Mouse (Mus musculus): Measurements from ENCODE around the gene Itpkc.

Itpkc gene

GRCm38 (mm10) chr7:27237527-27237926, 9.1 kb upstream of the Itpkc start:
- DNase-seq (ENCODE audit: low read depth, low spot score): peak; percentile 39

GRCm38 (mm10) chr7:27235726-27236125, 7.3 kb upstream of the Itpkc start:
- no peak for DNase-seq (ENCODE audit: low read depth, low spot score)

GRCm38 (mm10) chr7:27233300-27233699, 4.8 kb upstream of the Itpkc start:
- no peak for DNase-seq (ENCODE audit: low read depth, low spot score)

- DNase-seq (ENCODE audit: low read depth, low spot score): peak; percentile 99
Observed at GRCm38 (mm10) chr7:27232781-27233281, 4.4 kb upstream of the Itpkc start, which contains the start of gene Coq8b. TSS of gene Coq8b (plus strand) at chr7:27233023.

- no peak for DNase-seq (ENCODE audit: low read depth, low spot score)
Observed at GRCm38 (mm10) chr7:27231693-27232331, 3.4 kb upstream of the Itpkc start.

GRCm38 (mm10) chr7:27230781-27231180, 2.3 kb upstream of the Itpkc start:
- peak; percentile 79 for DNase-seq (ENCODE audit: low read depth, low spot score)

- DNase-seq (ENCODE audit: low read depth, low spot score): no peak
Observed at GRCm38 (mm10) chr7:27228865-27229264, 404 bp upstream of the Itpkc start.

- no peak for DNase-seq (ENCODE audit: low read depth, low spot score)
Observed at GRCm38 (mm10) chr7:27227676-27228075, 785 bp downstream of the Itpkc start.

GRCm38 (mm10) chr7:27227276-27227675, 1.2 kb downstream of the Itpkc start:
- DNase-seq (ENCODE audit: low read depth, low spot score): no peak

- DNase-seq (ENCODE audit: low read depth, low spot score): no peak
Observed at GRCm38 (mm10) chr7:27224877-27225575, 3.4 kb downstream of the Itpkc start.

GRCm38 (mm10) chr7:27222538-27222937, 5.9 kb downstream of the Itpkc start:
- peak; percentile 81 for DNase-seq (ENCODE audit: low read depth, low spot score)

- DNase-seq (ENCODE audit: low read depth, low spot score): peak; percentile 32
Observed at GRCm38 (mm10) chr7:27221939-27222338, 6.5 kb downstream of the Itpkc start.

- DNase-seq (ENCODE audit: low read depth, low spot score): no peak
Observed at GRCm38 (mm10) chr7:27219937-27220336, 8.5 kb downstream of the Itpkc start.

GRCm38 (mm10) chr7:27218586-27218985, 9.9 kb downstream of the Itpkc start:
- DNase-seq (ENCODE audit: low read depth, low spot score): no peak

GRCm38 (mm10) chr7:27212626-27213025, 15.8 kb downstream of the Itpkc start:
- DNase-seq (ENCODE audit: low read depth, low spot score): no peak

- DNase-seq (ENCODE audit: low read depth, low spot score): no peak
Observed at GRCm38 (mm10) chr7:27203730-27204449, 24.6 kb downstream of the Itpkc start.

- DNase-seq (ENCODE audit: low read depth, low spot score): peak; percentile 92
Observed at GRCm38 (mm10) chr7:27198779-27199178, 29.7 kb downstream of the Itpkc start.

GRCm38 (mm10) chr7:27198355-27198754, 30.1 kb downstream of the Itpkc start:
- DNase-seq (ENCODE audit: low read depth, low spot score): no peak

GRCm38 (mm10) chr7:27197634-27198033, 30.8 kb downstream of the Itpkc start:
- no peak for DNase-seq (ENCODE audit: low read depth, low spot score)

GRCm38 (mm10) chr7:27197136-27197535, 31.3 kb downstream of the Itpkc start:
- peak; percentile 41 for DNase-seq (ENCODE audit: low read depth, low spot score)

GRCm38 (mm10) chr7:27195681-27196611, 32.5 kb downstream of the Itpkc start, which contains the start of the genes BC024978 and Snrpa:
TSS of gene BC024978 (plus strand) at chr7:27195781.
TSS of gene Snrpa (minus strand) at chr7:27196271.
- DNase-seq (ENCODE audit: low read depth, low spot score): peak; percentile 100

All from ZHBTc4 (cell line).